Mouse (Mus musculus) small intestine, adult 2 months (tissue): Measurements from ENCODE around the gene Sdhaf1. TPM values are rescaled to one million over a fixed set of nuclear protein-coding genes. Genes with fewer than 3 reads are reported as not detected.
A peak's percentile ranks its signal among the peaks of the same experiment; 100 is the strongest.

Experiments
- H3K27ac ChIP-seq: fragments of 200-500 bp; 2 replicates; pipeline ENCODE4 v1.5.1; 2012; ENCODE audit warnings: low read depth, low read length, control low read depth, inconsistent platforms; ENCODE audit not compliant: insufficient read depth
- H3K27me3 ChIP-seq: fragments of 200-500 bp; 2 replicates; pipeline ENCODE4 v1.6.1; 2012; ENCODE audit warnings: mild to moderate bottlenecking, moderate library complexity, low read length, inconsistent platforms; ENCODE audit not compliant: control insufficient read depth, insufficient read depth
- H3K36me3 ChIP-seq: fragments of 200-500 bp; 2 replicates; pipeline ENCODE4 v1.6.1; 2012; ENCODE audit warnings: mild to moderate bottlenecking, low read length, control low read depth, inconsistent platforms; ENCODE audit not compliant: control insufficient read depth, insufficient read depth
- H3K4me1 ChIP-seq: fragments of 200-500 bp; 2 replicates; pipeline ENCODE4 v1.6.1; 2012; ENCODE audit warnings: low read length, inconsistent platforms, mixed read lengths; ENCODE audit not compliant: control insufficient read depth, insufficient read depth, insufficient read length
- H3K4me3 ChIP-seq: fragments of 200-500 bp; 2 replicates; pipeline ENCODE4 v1.5.1; 2012; ENCODE audit warnings: low read depth, mild to moderate bottlenecking, control low read depth, inconsistent platforms, low read length, moderate library complexity
- CTCF ChIP-seq: fragments of 200-500 bp; IDR thresholded peaks from 2 replicates; pipeline ENCODE4 v1.5.1; 2012; ENCODE audit warnings: low read depth, mild to moderate bottlenecking, control low read depth, inconsistent platforms, low read length, moderate library complexity, mixed read lengths; ENCODE audit not compliant: insufficient replicate concordance, insufficient read length; ENCODE audit errors: extremely low read depth
- POLR2A ChIP-seq: fragments of 200-500 bp; IDR thresholded peaks from 2 replicates; pipeline ENCODE4 v1.6.1; 2012; ENCODE audit warnings: low read depth, mild to moderate bottlenecking, control low read depth, inconsistent platforms, low read length, moderate library complexity
- WGBS: fragments of 180-500 bp; shearing (Covaris S2); methylation state at CpG from one replicate; pipeline ENCODE4 v1.1.7; 2018; 5-methylcytosine and 5-hydroxymethylcytosine counted together
- polyA plus RNA-seq: library from polyadenylated mRNA; depleted of rRNA; stranded (reverse); fragments of >200 nt; gene quantifications from 2 replicates; pipeline ENCODE4 v1.2.3, GENCODE M21; 2012

Gene Sdhaf1
- polyA plus RNA-seq, 1 experiment = 23.4 TPM

DNA sequence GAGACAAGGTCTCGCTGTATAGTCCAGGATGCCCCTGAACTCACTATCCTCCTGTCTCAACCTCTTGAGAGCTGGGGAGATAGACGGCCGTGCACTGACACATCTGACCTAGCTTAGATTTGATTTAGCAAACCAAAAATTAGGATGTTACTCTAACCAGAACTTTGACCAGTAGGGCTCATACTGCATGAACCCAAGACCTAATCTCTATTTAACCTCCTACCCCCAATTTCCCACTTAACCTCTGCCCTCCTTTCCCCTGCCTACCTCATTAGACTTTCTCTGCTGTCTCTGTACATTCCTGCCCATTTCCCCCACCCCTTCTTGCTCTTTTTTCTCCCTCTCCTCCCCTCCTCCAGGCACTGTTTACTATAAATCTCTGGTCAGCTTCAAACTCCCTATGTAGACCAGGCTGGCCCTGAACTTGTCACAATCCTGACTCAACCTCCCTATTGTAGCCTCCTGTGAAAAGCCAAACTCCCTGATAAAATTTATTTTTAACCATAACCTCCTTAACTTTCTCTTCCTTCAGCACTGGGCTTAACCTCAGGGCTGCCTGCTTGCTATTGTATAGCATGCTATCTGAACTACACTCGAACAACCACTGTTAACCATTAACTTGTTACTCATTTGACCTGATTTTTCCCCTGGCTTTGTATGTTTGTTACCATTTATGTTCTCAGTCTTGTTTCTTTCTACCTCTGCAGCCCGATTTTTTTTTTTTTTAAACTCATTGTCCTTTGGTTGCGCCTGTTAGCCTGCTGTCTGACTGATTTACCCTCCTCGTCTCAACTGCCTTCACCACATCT is 34.9 kb upstream of the Sdhaf1 start:
- 32% methylated on average over 7 of the region's 7 CpGs for WGBS
- no peaks in the 10 kb centered on the region for H3K27me3 ChIP-seq
- peak overlapping the region; percentile 94 for H3K27ac ChIP-seq
- H3K4me1 ChIP-seq = peaks cover 26% of the 10 kb centered on the region
- peak overlapping the region; percentile 64; the same call in 1 of the 2 replicates for H3K4me3 ChIP-seq
- peaks cover 2% of the 10 kb centered on the region; the same call in 1 of the 2 replicates for H3K36me3 ChIP-seq
- TF ChIP-seq CTCF = no peak
- no peak for TF ChIP-seq POLR2A

- Histone ChIP-seq H3K27me3 (no peaks in the 10 kb centered on the region), H3K4me1 (peaks cover 31% of the 10 kb centered on the region), H3K27ac (no peak overlapping the region), H3K36me3 (peaks cover 2% of the 10 kb centered on the region; the same call in 1 of the 2 replicates), H3K4me3 (no peak overlapping the region)
- TF ChIP-seq POLR2A (no peak), CTCF (no peak)
- WGBS = 62% methylated on average over 4 of the region's 4 CpGs
Observed at GRCm38 (mm10) chr7:30354059-30354458, 30.4 kb upstream of the Sdhaf1 start.

DNA sequence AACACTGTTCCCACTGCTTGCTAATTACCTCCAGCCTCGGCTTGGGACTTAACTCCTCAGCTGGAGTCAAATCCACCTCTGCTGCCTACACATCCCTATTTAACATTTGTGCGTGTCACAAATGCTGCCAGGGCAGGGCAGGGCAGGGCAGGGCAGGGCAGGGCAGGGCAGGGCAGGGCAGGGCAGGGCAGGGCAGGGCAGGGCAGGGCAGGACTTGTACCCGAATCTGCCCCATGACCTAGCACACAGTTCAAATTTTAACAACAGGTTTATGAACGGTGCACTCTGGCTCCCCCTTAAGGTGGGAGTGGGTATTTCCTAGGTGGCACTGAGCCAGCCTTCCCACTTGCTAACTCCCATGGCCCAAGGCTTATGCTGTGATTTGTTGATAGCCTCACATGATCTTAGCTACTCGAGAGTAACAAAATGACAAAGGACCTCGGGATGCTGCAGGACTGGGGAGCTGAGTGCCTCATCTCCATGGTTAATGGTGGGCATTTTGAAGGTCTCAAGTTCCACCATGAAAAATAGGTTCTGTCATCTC is 29.7 kb upstream of the Sdhaf1 start:
- Histone ChIP-seq H3K36me3 (peaks cover 2% of the 10 kb centered on the region; the same call in 1 of the 2 replicates), H3K4me3 (no peak overlapping the region; the same call in 1 of the 2 replicates), H3K27me3 (no peaks in the 10 kb centered on the region), H3K4me1 (peaks cover 31% of the 10 kb centered on the region), H3K27ac (peak overlapping the region; percentile 61)
- 5% methylated on average over 6 of the region's 6 CpGs for WGBS
- TF ChIP-seq CTCF (peak; percentile 69; the same call in 1 of the 2 replicates), POLR2A (no peak)

- H3K4me3 ChIP-seq = no peak overlapping the region
- H3K36me3 ChIP-seq = no peaks in the 10 kb centered on the region
- H3K27me3 ChIP-seq = no peaks in the 10 kb centered on the region
- H3K27ac ChIP-seq = no peak overlapping the region
- H3K4me1 ChIP-seq = peaks cover 17% of the 10 kb centered on the region; the same call in 1 of the 2 replicates
- TF ChIP-seq POLR2A = no peak
- TF ChIP-seq CTCF = peak; percentile 79
- WGBS = 2% methylated on average over 30 of the region's 30 CpGs
Observed at GRCm38 (mm10) chr7:30347828-30348227, 24.1 kb upstream of the Sdhaf1 start.

DNA sequence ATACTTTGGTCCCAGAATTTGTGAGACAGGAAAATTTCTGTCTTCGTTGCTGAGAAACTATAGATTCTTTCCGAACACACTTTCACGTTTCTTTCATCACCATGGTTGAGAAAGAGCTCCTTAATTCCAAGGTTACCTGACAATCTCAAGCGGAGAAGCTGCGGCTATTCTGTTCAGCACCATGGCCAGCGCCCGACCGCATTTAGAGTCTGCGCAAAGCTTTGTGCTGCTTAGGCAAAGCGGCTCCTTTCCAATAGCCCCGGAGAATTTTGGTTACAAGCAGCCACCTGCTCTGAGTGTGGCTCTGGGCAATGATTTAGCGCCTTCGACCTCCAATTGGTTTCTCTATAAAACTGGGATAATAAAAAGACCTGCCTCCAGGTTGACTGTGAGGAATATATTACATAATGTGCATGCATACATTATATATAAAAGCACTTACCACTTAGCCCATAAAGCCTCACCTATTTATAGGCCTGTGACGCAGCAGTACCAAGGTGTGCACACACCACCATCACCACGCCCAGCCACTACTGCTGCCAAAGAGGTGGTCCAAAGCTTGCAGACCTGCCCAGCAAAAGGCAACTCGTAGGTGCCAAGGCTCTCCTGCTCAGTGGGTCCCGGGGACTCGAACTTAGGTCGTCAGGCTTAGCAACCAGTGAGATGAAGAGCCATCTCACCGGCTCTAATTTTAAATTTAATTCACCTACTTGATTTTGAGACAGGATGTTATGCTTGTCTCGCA is 23.1 kb upstream of the Sdhaf1 start:
- no peak for TF ChIP-seq POLR2A
- no peak for TF ChIP-seq CTCF
- peaks cover 7% of the 10 kb centered on the region; the same call in 1 of the 2 replicates for H3K4me1 ChIP-seq
- WGBS = 21% methylated on average over 21 of the region's 21 CpGs
- H3K36me3 ChIP-seq = no peaks in the 10 kb centered on the region
- H3K27me3 ChIP-seq = no peaks in the 10 kb centered on the region
- no peak overlapping the region for H3K27ac ChIP-seq
- no peak overlapping the region for H3K4me3 ChIP-seq

DNA sequence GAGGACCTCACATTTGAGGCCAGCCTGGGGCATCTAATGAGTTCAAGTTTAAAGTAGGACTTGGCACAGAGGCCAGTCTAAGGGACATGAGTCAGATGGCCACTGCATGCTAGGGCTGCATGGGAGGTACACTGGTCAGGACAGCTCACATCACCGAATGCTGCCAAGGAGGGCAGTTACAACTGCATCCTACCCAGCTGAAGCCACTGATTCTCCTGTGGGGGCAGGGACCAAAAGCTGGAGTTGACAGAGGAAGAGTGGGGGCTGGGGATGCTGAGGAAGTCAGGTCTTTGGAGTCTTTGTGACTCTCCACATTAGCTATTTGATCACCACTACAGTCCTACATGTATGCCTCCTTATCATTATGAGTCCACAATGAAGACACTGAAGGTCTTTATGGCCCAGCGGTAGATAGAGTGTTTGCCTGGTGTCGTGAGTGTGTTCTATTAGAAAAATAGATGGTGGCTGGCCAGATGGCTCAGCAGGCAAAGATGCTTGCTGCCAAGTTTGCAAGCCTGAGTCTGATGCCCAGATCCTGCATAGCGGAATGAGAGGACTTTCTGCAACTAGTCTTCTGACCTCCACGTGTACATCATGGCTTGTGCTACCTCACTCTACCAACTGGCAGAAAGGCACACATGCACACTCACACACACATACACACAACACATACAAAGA is 15.9 kb upstream of the Sdhaf1 start:
- no peak overlapping the region for H3K4me3 ChIP-seq
- TF ChIP-seq CTCF = no peak
- no peak for TF ChIP-seq POLR2A
- H3K27ac ChIP-seq = no peak overlapping the region
- 53% methylated on average over 5 of the region's 5 CpGs for WGBS
- H3K27me3 ChIP-seq = no peaks in the 10 kb centered on the region
- no peaks in the 10 kb centered on the region for H3K36me3 ChIP-seq
- H3K4me1 ChIP-seq = no peaks in the 10 kb centered on the region
